Mouse (Mus musculus): Measurements from ENCODE around the gene Dpp7.

Gene Dpp7

DNA sequence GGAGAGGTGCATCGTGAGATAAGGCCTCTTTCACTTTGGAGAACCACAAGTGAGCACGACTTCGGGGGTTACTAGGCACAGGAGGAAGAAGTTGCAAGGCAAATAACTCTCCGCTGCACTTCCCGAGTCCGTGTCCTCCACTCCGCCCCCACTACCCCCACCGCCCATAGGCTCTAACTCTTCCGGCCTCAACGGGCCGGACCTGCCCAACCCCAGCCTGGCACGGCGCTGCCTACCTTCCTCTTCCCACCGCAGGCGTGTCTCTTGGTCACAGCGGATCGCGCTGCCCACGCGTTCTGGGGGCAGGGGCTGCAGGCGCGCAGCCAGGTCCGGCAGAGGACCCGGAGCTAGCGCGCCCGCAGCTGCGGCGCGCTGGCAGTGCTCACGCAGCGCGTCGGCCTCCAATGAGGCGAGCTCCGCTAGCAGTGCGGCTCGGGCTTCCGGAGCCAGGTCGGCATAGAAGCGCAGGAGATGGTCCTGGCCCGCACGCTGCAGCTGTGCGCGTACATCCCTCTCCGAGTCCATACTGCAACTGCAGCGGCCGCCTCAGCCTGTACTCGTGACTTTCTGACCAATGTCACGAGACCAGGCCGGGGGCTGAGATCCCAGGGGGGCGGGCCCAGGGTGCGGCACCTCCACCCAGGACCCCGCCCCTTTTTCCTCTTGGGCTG is 9.1 kb upstream of the Dpp7 start, which contains the start of gene Uap1l1:
Gene Uap1l1 (minus strand): TSS at position 592 of the 671 bp plus-strand sequence.
- peak; percentile 36 to 48 for DNase-seq (ENCODE audit: low spot score in 2 of 2)

DNA sequence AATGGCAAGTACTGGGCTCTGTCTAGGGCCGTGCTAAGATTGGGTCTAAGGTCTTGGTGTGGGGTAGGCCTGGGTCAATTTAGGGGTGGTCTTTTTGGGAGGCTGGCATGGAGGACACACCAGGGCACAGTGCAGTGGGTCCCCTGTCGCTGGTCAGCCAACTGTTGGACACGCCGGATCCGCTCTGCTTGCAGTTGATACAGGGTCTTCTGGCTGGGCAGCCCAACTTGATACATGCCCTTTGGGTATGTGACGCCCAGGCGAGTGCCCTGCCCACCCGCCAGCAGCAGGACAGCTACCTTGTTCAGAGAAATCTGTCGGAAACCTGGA is 8.6 kb upstream of the Dpp7 start:
- no peak for DNase-seq (ENCODE audit: low spot score in 2 of 2)

DNA sequence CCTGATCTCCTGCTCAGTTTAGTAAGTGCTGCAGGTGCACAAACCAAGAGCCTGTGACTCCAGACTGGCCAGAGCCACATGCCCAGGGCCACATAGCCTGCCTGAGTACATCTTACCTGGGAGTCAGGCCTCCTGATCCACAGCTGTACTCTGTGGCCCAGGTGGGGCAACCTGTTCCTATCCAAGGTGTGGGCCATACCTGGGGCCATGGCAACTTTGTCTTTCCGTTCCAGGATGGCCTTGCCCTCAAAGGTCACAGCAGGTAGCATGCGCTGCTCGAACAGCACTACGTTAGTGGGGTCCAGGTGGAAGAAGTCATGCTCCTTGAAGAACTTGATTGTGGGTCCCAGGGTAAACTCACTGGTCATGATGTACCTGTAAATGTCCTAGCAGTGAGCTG is 8.2 kb upstream of the Dpp7 start:
- DNase-seq (ENCODE audit: low spot score in 2 of 2): no peak

DNA sequence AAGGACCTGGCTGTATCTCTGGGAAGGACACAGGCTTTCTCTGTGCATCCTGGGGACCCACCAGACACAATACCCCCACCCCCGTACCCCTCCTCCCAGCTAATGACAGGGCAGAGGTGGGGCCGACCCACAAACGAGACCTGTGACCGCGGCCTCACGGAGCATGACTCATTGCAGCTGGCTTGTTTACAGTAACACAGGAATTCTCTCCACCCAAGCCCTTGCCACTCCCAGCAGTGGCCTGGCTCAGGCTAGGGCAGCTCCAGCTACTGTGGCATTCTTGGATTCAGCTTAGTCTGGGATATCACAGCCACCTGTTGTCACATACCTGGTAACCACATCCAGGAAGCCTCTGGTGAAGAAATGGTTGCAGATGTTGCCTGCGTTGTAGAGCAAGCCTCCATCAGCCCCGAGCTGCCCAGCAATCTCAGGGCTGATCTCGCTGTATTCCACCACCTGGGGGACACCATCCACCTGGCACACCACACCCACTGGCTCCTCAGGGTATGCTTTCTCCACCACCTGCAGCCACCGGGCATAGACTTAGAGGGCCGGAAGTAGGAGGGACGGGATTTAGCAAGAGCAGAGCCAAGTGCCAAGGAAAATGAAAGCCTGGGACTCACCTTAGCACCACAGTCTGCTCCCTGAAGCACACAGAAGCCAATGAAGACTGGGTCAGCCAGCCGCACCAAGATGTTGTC is 7.5 kb upstream of the Dpp7 start:
- no peak for DNase-seq (ENCODE audit: low spot score in 2 of 2)

DNA sequence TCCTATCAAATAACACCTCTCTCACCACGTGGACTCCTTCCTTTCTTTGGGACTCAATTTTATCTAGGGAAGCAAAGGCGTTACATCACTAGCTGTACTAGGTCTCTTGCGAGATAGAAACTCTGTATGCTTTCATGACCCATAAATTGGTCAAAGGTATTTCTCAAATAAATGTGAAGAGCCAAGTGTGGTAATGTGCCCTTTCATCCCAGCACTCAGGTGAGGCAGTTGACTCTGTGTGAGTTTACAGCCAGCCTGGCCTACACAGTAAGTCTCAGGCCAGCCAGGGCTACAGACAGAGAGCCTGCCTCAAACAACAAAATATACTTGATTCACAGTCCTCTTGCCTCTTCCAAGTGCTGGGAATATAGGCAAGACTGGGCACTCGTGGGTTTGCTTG is 3.7 kb upstream of the Dpp7 start:
- DNase-seq (ENCODE audit: low spot score in 2 of 2): no peak

DNA sequence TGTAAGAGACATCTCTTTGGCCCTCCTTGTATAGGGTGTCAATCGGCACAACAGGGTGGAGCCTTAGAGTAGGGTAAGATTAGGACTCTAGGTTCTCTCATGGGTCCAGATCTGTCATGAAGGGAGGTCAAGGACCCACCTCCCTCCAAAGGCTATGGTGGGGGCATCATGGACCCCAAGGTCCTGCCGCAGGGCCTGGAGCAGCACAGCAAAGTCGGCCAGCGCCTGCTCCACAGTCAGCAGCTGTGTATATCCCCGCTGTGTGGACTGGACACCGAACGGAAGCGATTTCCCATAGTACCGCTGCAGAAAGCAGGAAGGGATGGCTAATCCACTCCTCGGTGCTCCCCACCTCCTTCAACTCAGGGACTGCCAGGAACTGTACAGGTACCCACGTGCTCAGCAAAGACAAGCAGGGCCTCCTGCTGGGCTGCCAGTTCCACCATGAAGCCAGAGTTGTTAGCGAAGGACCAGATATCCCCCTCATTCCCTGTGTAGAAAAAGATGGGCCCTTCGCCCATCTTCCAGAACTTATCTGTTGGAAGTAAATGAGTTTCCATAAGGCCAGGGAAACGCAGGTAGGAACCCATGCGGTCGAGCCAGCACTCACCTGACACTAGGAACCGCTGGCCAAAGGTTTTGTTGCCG is 616 bp downstream of the Dpp7 start:
- no peak for DNase-seq (ENCODE audit: low spot score in 2 of 2)

DNA sequence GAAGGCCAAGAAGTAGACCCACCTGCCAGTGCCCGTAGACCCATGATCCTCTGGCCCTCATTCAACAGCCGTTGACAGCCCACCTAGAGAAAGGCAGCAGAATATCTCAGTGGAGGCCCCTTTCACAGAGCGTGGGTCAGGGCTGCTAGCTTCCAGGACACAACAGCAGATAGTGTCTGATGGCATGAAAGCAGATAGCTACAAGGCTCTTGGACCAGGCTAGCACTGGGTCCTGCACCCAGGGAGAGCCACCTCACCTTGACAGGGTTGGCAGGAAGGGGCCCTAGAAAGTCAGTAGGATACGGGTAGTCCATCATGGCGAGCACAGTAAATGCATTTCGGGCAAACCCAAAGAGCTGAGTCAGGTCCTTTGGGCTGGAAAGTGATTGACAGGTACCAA is 1.9 kb downstream of the Dpp7 start:
- no peak for DNase-seq (ENCODE audit: low spot score in 2 of 2)

DNA sequence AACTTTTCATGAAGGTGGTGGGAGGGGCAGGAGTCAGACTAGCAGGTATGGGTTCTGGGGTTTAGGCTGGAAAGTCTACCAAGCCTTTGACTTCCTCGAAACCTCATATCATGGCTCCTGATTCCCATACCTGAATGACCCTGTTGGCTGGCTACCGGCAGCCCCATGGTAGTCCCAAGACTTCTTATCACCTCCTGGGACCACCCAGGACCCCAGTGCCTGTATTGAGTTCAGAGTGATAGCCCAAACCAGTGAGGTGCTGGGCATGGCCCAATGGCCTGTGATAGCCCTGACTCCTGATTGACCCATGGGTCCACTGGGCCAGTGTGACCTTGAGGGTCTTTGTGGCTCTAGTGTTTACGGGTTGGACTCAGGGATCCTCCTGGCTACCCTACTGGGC is 5.5 kb downstream of the Dpp7 start:
- DNase-seq (ENCODE audit: low spot score in 2 of 2): no peak

DNA sequence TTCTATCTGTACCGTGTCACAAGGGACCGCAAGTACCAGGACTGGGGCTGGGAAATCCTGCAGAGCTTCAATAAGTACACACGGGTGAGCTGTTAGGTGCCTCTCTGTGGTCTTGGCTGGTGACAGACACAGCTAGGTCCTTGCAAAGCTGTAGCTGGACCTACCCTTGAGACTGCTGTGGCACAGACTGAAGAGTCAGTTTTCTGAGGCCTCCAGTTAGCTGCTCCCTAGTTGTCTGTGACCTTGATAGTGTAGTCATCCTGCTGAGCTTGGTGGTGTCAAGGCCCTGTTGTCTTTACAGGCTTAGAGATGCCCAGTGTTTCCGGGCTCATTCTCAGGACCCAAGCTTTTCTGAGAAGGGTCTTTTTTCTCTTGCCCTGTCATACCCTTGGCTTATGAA is 6.7 kb downstream of the Dpp7 start:
- DNase-seq (ENCODE audit: low spot score in 2 of 2): no peak

DNA sequence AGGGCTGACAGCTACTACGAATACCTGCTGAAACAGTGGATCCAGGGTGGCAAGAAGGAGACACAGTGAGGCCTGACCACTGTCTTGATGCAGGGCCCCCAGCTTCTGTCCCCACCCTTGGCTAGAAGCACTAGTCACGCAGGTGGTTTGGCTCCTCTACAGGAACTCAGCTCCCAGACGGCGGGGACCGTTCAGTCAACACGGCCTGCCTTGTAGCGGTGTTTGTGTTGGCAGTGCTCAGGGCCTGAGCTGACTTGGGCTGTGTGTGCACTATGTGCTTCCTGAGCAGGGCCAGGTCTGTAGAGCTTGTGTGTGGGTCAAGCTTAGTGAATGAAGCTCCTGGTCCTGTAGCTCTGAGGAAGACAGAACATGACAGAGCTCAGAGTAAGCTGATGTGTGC is 8.0 kb downstream of the Dpp7 start:
- DNase-seq (ENCODE audit: low spot score in 2 of 2): no peak

DNA sequence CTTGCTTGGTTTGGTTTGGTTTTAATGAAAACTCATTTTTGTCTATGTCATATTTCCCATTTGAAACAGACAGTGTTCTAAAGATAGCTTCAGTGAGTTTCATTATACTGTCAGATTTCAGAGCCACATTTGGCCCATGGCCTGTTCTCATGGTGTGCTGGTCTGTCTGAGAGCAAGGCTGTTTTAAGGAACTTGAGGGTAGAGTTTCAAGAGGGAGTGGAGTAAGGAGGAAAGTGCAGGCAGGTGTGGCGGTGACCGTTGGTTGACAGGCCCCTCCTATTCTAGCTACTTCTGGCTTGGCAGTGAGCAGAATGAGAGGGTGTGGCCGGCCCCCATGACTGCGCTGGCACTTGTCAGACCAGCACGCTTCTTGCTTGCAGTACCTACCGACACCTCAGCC is 17.9 kb downstream of the Dpp7 start:
- DNase-seq (ENCODE audit: low spot score in 2 of 2): no peak

DNA sequence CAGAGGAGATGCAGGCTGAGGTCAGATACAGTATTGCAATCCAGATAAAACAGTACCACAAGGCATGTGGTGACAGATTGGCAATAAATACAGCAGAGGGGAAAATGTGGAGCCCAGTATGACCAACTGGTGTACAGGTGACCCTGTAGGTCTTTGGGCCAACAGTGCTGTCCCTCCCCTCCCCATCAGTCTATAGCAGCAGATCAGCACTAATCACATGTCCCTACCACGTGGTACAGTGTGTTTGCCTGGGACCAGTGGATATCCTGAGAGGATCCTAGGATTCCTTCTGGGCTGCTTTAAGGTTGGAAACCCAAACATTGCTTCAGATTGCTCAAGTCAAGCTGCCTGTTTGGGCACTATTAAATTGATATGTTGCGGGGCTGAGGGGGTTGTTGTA is 22.6 kb downstream of the Dpp7 start:
- no peak for DNase-seq (ENCODE audit: low spot score in 2 of 2)

DNA sequence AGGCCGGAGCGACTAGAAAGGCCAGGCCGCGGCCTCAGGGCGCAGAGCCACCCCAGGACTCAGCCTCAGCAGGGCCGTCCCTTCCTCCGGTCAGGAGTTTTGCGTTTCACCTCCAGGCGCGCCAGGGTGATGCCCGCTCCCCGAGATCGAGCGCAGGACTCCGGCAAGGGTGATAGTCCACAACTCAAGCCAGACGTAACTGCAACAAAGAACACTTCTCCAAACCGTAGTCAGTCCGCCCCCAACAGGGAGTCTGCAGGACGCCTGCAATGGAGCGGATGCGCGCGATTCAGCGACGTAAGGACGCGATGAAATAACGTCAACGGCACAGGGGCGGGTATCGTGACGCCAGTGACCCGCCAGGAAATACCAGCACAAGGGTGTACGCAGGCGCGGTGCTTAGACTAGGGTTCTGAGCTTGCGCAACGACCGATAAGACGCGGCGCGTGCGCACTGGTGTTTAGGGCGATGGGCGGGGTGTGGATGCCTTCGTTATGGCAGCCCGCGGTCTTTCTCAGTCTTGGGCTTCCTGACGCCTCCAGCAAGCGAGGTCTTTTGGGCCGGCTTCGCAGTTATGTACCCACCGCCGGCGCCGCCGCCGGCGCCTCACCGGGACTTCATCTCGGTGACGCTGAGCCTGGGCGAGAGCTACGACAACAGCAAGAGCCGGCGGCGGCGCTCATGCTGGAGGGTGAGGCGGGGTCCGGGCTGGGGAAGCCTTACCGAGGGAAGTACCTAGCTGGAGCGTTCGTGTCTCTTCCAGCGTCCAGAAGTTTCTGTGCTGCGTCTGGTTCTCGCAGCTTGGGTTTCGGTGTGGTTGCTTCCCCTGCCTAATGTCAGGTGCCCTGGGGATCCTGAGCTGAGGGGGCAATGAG is 23.6 kb downstream of the Dpp7 start, which contains the start of gene Man1b1:
Gene Man1b1 (plus strand): TSS at position 53 of the 875 bp plus-strand sequence.
- peak; percentile 99 for DNase-seq (ENCODE audit: low spot score in 2 of 2)

DNA sequence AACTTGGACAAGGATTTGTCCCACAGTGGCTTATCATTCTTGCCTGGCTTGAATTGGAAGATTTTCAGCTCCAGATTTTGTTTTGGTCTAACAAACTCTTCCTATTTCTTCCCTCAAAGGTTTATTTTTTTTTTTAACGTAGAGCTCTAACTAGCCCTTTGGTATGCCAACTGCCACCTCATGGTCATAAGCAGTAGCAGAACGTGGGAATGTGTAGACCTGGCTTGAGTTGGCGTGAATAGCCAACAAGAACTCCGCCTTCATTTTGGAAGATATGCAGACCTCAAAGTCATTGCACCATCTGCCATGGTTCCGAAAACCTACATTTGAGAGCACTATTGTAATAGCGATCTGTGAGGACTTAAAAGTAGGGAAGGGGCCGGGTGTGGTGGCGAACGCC is 24.7 kb downstream of the Dpp7 start:
- DNase-seq (ENCODE audit: low spot score in 2 of 2): no peak

DNA sequence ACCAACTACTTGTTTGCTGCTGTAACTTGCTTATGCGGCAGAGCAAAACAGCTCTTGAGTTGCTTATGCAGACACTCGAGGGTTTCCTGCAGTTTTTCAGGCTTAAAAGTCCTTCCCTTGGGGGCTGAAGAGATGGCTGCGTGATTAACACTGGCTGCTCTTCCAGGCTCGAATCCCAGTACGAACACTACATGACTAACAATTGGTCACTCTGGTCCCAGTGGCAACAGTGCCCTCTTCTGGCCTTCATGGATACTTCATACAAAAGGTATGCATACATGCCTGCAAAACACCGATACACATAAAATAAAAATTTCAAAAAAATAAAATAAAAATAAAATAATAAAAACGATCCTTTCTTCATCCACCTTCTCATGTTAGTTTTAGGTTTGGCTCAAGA is 27.7 kb downstream of the Dpp7 start:
- no peak for DNase-seq (ENCODE audit: low spot score in 2 of 2)

DNA sequence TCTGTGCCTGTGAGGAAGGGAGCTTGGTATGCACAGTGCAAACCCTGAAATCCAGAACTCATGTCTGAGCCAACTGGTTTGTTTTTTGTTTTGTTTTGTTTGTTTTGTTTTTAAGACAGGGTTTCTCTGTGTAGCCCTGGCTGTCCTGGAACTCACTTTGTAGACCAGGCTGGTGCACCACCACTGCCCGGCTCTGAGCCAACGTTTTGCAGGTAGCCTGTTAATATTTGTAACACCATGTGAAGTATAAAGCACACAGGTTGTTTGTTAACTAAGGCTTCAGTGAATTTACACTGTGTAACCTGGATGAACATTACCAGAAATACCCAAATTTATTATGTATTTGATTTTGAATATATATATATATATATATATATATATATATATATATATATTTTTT is 30.1 kb downstream of the Dpp7 start:
- DNase-seq (ENCODE audit: low spot score in 2 of 2): no peak

DNA sequence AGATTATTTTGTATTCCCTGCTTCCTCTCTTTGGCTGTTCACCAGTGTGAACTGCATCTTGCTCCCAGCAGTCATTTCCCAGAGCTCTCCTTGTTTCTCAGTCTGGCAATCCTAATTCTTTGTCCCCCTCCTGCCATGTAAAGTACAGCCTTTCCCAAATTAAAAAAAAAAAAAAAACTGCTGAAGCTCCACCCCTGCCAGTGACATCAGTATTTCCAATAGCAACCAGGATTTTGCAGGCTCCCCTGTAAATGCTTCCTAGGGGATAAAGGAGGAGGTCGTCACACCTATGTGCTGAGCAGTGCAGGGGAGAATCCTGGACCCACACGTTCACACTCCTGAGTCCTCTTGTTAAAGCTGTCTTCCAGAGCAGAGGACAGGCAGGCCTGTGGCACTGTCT is 36.1 kb downstream of the Dpp7 start:
- DNase-seq (ENCODE audit: low spot score in 2 of 2): no peak

DNA sequence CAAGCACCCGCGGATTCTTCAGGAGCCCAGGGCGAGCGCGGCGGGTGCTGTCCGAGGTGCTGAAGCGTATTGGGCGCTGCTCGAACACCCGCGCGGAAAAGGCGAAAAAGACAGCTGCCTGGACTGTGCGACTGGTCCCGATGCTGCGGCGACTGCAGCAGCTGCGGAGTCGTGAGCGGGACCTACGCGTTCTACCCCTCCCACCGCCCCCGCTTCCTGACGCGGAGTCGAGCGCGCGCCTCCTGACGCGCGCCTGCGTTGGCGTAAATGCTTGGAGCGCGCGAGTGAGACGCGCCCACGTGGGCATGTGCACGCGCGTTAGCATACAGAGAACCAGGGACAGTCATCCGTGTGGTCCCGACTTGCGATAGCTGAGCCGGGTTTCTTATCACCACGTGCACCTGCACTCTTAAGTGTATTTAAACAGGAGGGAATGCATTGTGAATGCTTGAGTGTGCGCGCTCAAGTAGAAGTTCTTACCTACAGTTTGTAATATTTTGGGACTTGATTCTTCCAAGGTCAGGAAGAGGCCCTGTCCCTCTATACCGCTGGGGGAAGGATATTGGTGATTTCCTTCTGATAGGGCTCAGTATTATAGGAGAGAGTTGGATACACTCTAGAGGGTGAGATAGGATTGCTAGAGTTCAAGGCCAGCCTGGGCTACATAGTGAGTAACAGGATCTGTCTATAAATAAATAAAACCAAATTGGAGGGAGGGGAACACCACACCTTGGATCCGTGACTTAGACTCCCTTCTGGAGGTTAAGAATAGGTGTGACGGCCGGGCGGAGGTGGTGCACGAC is 37.0 kb downstream of the Dpp7 start, which contains the start of gene Grin1:
Gene Grin1 (minus strand): TSS at position 217 of the 803 bp plus-strand sequence.
- peak; percentile 92 for DNase-seq (ENCODE audit: low spot score in 2 of 2)

DNA sequence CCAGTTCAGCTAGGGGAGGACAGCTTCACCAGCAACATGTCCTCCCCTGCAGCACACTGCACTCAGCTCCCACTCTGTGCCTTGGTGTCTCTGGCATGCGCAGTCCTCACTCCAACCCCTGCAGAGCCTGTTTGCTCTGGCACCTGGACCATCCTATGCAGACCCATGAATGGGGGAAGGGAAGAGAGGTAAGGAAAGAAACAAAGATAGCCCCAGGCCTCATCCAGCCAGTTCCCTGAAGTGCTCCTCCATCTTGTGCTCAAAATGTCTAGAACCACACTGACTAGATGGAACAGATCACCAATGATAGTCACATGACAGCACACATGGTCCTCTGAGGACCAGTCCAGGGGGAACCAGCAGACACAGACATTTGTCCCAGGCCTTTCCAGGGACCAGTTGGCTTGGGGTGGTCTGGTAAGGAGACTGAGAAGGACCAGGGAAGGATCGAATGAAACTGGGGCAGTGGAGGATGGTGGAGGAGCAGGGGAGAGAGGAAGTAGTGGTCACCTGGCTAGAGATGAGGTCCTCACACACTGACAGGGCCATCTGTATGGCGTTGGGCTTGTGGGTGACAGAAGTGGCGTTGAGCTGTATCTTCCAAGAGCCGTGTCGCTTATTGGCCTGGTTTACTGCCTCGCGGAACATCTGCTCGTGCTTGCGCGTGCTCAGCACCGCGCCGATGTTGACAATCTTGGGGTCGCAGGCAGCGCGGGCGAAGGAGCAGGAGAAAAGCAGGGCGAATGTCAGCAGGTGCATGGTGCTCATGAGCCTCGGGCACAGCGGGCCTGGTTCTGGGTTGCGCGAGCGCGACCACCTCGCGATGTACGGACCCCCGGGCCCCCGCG is 37.8 kb downstream of the Dpp7 start:
- DNase-seq (ENCODE audit: low spot score in 2 of 2): no peak

DNA sequence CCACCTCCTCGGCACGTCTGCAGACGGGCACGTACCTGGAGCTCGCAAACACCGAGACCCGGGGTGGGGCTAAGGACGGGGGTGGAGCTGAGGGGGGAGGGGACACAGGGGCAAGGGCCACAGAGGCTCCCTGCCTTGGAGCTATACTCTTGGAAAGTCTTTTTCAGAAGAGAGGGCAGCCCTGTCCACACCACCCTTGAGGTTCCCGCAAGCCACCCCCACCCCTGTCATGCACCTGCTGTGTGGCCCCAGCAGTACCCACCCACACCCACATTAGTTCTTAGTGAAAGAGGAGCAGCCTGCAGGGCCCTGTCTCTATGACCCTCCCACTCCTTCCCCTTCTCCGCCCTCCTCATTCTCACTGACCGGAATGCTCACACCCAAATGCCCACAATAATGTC is 44.7 kb downstream of the Dpp7 start:
- no peak for DNase-seq (ENCODE audit: low spot score in 2 of 2)
